Mouse (Mus musculus): ENCODE measurements around the gene Gsx2. TPM values are rescaled to one million over a fixed set of nuclear protein-coding genes. Genes with fewer than 3 reads are reported as not detected.

The Gsx2 gene
- total RNA-seq, 2 experiments from 2014 or later = not detected

Other genes starting within 250 kb of the Gsx2 start
- 7.5 and 12.5 TPM in 2 replicates for gene Chic2, start 30.8 kb upstream of the Gsx2 start, total RNA-seq (2014; fragmentation: Nextera tagmentation)
- 19.4 and 41.6 TPM in 2 replicates for gene Chic2, start 30.8 kb upstream of the Gsx2 start, total RNA-seq (2017)
- not detected in 2 replicates for gene Pdgfra, start 76.7 kb downstream of the Gsx2 start, total RNA-seq (2014; fragmentation: Nextera tagmentation)
- not detected in 2 replicates for gene Pdgfra, start 76.7 kb downstream of the Gsx2 start, total RNA-seq (2017)

Data from megakaryocyte-erythroid progenitor cell, adult 5-6 weeks (primary cell).